21 mouse cellular contexts compared by ENCODE assay signal in genomic region chr3:123336951-123337350, GRCm38 (mm10). TPM values are rescaled to one million over a fixed set of nuclear protein-coding genes. Genes with fewer than 3 reads are reported as not detected.
DNase-seq lines count a peak whose midpoint lies in the region; ATAC-seq lines count a peak whose summit lies in the region.
"Had no signal": no experiment of that assay in that cellular context is flagged by ENCODE, and none has a peak within 500 bp of the region (broad histone marks: within the 10 kb centered on the region; RNA-seq: fewer than 3 reads in every experiment).

No protein-coding gene starts in this region.

- H3K27ac ChIP-seq in heart, embryonic 12.5 days (ENCODE audit: poor library complexity, severe bottlenecking) = no peak overlapping the region
- H3K27ac ChIP-seq: forebrain, embryonic 13.5 days; heart, adult 2 months; hindbrain, embryonic 12.5 days; midbrain, embryonic 12.5 days; neural tube, embryonic 15.5 days had no signal

- no peak overlapping the region for H3K4me3 ChIP-seq in heart, embryonic 12.5 days
- H3K4me3 ChIP-seq: forebrain, embryonic 13.5 days; heart, adult 2 months; hindbrain, embryonic 12.5 days; midbrain, embryonic 12.5 days; neural tube, embryonic 15.5 days had no signal

- peaks cover 36% of the 10 kb centered on the region for H3K4me1 ChIP-seq in heart, embryonic 12.5 days (replicated peaks)
- H3K4me1 ChIP-seq: forebrain, embryonic 13.5 days; midbrain, embryonic 12.5 days had no signal

- no peaks in the 10 kb centered on the region for H3K27me3 ChIP-seq in heart, embryonic 12.5 days (replicated peaks)
- H3K27me3 ChIP-seq: forebrain, embryonic 13.5 days; hindbrain, embryonic 12.5 days; midbrain, embryonic 12.5 days; neural tube, embryonic 15.5 days; Patski had no signal

- WGBS in heart, embryonic 12.5 days = 82% methylated on average over 5 of the region's 5 CpGs

- no peak overlapping the region for H3K9ac ChIP-seq in heart, embryonic 12.5 days
- H3K9ac ChIP-seq: forebrain, embryonic 13.5 days; hindbrain, embryonic 12.5 days; midbrain, embryonic 12.5 days; neural tube, embryonic 15.5 days had no signal

- H3K9me3 ChIP-seq in heart, embryonic 12.5 days (replicated peaks) = no peaks in the 10 kb centered on the region
- H3K9me3 ChIP-seq: forebrain, embryonic 13.5 days; hindbrain, embryonic 12.5 days; midbrain, embryonic 12.5 days; neural tube, embryonic 15.5 days had no signal

- ATAC-seq in heart, embryonic 12.5 days (ENCODE audit: insufficient number of reproducible peaks, low FRiP score) = no peak
- ATAC-seq in neutrophil, adult 5-6 weeks (ENCODE audit: extremely low read depth, insufficient number of reproducible peaks, low FRiP score, poor library complexity, severe bottlenecking) = peak; percentile 67; the same call in 1 of the 2 replicates
- ATAC-seq: CD4-positive, CD25-positive, alpha-beta regulatory T cell, adult 4 months; forebrain, embryonic 13.5 days; lung, postnatal 0 days; Patski had no signal

- no peak overlapping the region for H3K4me2 ChIP-seq in heart, embryonic 12.5 days
- H3K4me2 ChIP-seq: forebrain, embryonic 13.5 days; hindbrain, embryonic 12.5 days; midbrain, embryonic 12.5 days; neural tube, embryonic 15.5 days had no signal

- peak; percentile 71 for DNase-seq in heart, adult 11 months
- DNase-seq in spleen, postnatal 36 days (ENCODE audit: low spot score in 2 of 2) = peak; percentile 20 to 47
- DNase-seq in spleen, postnatal 14 days (ENCODE audit: low spot score in 2 of 2) = no peak
- no peak for DNase-seq in adipocyte (ENCODE audit: low spot score)
- no peak for DNase-seq in layer of hippocampus, adult 18-20 months (ENCODE audit: low spot score in 2 of 2)
- DNase-seq in adrenal gland, adult 2 months = no peak
- DNase-seq: adrenal gland, adult 8-10 months; cerebellum, adult 18-20 months; cerebellum, postnatal 25 days; embryo, embryonic 11 days; gastrocnemius, postnatal 10 days; heart, adult 2 months had no signal

- H3K36me3 ChIP-seq in heart, embryonic 12.5 days = peaks cover 39% of the 10 kb centered on the region
- H3K36me3 ChIP-seq: hindbrain, embryonic 12.5 days; midbrain, embryonic 12.5 days; neural tube, embryonic 15.5 days had no signal

RNA-seq across cellular contexts. Expression of gene Mettl14, which starts 49.0 kb away (rescaled TPM):
- 22.6 and 22.9 TPM in 2 replicates for polyA plus RNA-seq in heart, embryonic 12.5 days (2016; fragmentation: Nextera tagmentation; extraction: Ambion mirVana)
- total RNA-seq in neutrophil, adult 5-6 weeks (2017) = 21.2 and 24.7 TPM in 2 replicates
- 10 to 100 TPM; 13.9 to 15.6 TPM for total RNA-seq in layer of hippocampus, adult 18-20 months (2021)
- 10 to 100 TPM; 18.4 to 19.5 TPM for total RNA-seq in adrenal gland, adult 2 months (2021)
- 2.8 and 3.9 TPM in 2 replicates for polyA plus RNA-seq in adrenal gland, adult 2 months (2012; rRNA removed)

Comparison
In these comparisons a context has a peak if more than half of its experiments do, and no peak if none do; other contexts are left out.
1. DNase-seq: peak in heart, adult 11 months (single experiment) and spleen, postnatal 36 days (2 of 2); none in spleen, postnatal 14 days (0 of 2), adipocyte (single experiment), layer of hippocampus, adult 18-20 months (0 of 2) and adrenal gland, adult 2 months (single experiment).